Mouse (Mus musculus) forebrain, embryonic 16.5 days (tissue): ENCODE measurements at regions not wholly inside any gene's neighbourhood (a gene's known extent, or its start where the extent isn't known, plus 50 kb on each side); places are given as distances from the start of the nearest gene placed in this dataset.

Experiments
- ATAC-seq: fragments of 200-750 bp; cut with Nextera tagmentation; 2 replicates; pipeline ENCODE4 v1.8.0; 2017; ENCODE audit warnings: mild to moderate bottlenecking, moderate library complexity
- H3K27ac ChIP-seq: fragments of 300-500 bp; sonication (generic); 2 replicates; pipeline ENCODE4 v1.5.1; 2014; ENCODE audit warnings: low read length, control low read depth
- H3K27me3 ChIP-seq: fragments of 300-500 bp; sonication (generic); replicated peaks from 2 replicates; pipeline ENCODE4 v1.6.1; 2014; ENCODE audit warnings: low read length; ENCODE audit not compliant: control insufficient read depth, insufficient read depth
- H3K36me3 ChIP-seq: fragments of 300-500 bp; sonication (generic); 2 replicates; pipeline ENCODE4 v1.6.1; 2014; ENCODE audit not compliant: control insufficient read depth, insufficient read depth
- H3K4me1 ChIP-seq: fragments of 300-500 bp; sonication (generic); replicated peaks from 2 replicates; pipeline ENCODE4 v1.6.1; 2014; ENCODE audit warnings: low read length; ENCODE audit not compliant: control insufficient read depth, insufficient read depth
- H3K4me2 ChIP-seq: fragments of 300-500 bp; sonication (generic); 2 replicates; pipeline ENCODE4 v1.6.1; 2014; ENCODE audit warnings: mild to moderate bottlenecking, low read length, control low read depth
- H3K4me3 ChIP-seq: fragments of 300-500 bp; sonication (generic); replicated peaks from 2 replicates; pipeline ENCODE4 v1.5.1; 2014; ENCODE audit warnings: mild to moderate bottlenecking, low read length, control low read depth
- H3K9ac ChIP-seq: fragments of 300-500 bp; sonication (generic); replicated peaks from 2 replicates; pipeline ENCODE4 v1.6.1; 2014; ENCODE audit warnings: low read depth, low read length, control low read depth
- H3K9me3 ChIP-seq: fragments of 300-500 bp; sonication (generic); 2 replicates; pipeline ENCODE4 v1.6.1; 2016; ENCODE audit warnings: low read length; ENCODE audit not compliant: control insufficient read depth
- WGBS: fragments of 180-500 bp; shearing (Covaris S2); extraction: QIAGEN DNeasy Blood & Tissue Kit; methylation state at CpG from one replicate; pipeline ENCODE4 v1.1.7; 2014; 5-methylcytosine and 5-hydroxymethylcytosine counted together

DNA sequence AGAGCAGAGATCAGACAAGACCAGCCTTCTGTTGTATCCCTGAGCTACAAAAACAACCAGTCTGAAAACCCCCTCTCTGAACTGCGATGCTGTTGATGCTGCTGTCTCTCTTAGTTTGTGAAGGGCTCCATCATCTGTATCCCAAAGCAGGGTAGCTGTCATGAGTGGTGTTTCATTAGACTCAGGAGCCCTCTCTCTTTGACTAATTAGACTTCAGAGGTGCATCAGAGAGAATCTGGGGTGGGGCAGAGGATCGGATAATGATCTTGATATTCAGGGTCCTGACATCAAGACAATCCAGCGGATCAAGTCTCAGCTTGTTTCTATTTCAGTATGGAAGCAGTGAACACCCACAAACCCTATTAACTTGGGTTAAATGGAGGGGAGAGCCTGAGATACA lies 70.6 kb upstream of the Slc24a4 start:
- Histone ChIP-seq H3K4me3 (no peak overlapping the region), H3K9me3 (no peaks in the 10 kb centered on the region), H3K27ac (peak overlapping the region; percentile 17; the same call in 1 of the 2 replicates), H3K36me3 (no peaks in the 10 kb centered on the region), H3K4me2 (no peak overlapping the region), H3K27me3 (no peaks in the 10 kb centered on the region), H3K9ac (no peak overlapping the region), H3K4me1 (peaks cover 8% of the 10 kb centered on the region; the same call in 1 of the 2 replicates)
- ATAC-seq: peak; percentile 24; the same call in 1 of the 2 replicates
- WGBS: 5% methylated on average over 3 of the region's 3 CpGs

DNA sequence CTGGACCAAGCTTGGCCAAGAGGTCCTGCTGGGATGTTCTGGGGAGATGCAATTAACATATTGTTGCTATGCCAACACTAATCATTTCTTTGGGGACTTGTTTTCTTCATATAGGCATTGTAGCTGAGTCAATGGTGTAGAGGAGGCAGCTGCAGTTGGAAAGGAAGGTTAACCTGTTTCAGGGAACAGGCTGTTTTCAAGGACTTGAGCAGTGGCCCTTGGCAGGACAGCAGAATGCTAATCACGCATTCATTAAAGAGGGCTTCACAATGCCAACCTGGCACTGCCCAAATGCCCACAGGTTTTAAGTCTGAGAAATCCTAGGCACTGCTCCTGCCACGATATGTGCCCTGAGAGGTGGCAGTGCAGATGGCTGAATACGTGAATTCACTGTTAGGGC lies 70.1 kb upstream of the Slc24a4 start:
- Histone ChIP-seq H3K9ac (no peak overlapping the region), H3K27me3 (no peaks in the 10 kb centered on the region), H3K27ac (peak overlapping the region; percentile 17; the same call in 1 of the 2 replicates), H3K4me3 (no peak overlapping the region), H3K4me1 (peaks cover 8% of the 10 kb centered on the region; the same call in 1 of the 2 replicates), H3K9me3 (no peaks in the 10 kb centered on the region), H3K4me2 (no peak overlapping the region), H3K36me3 (no peaks in the 10 kb centered on the region)
- ATAC-seq: peak; percentile 88
- 10% methylated on average over 3 of the region's 3 CpGs for WGBS

DNA sequence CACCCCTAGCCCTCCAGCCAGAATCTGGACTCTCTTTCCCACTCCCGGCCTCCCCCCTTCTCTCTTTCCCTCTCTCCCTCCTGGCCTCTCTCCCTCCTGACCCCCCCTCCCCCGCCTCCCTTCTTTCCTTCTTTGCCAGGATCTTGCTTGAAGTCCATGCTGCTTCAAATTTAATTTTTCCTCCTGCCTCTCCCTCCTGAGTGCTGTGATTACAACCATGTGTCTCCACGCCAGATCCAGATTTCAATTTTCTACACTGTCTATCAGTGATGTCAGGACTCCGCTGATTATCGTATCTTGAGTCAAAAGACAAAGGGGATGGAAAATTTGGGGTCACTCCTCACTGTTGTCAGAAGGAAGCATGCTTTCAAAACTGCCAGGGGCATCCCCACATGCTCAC lies 67.4 kb upstream of the Slc24a4 start:
- no peak overlapping the region for H3K27ac ChIP-seq
- H3K4me1 ChIP-seq: peaks cover 13% of the 10 kb centered on the region; the same call in 1 of the 2 replicates
- 83% methylated on average over 5 of the region's 5 CpGs for WGBS
- H3K9me3 ChIP-seq: no peaks in the 10 kb centered on the region
- ATAC-seq: no peak
- no peak overlapping the region for H3K4me2 ChIP-seq
- H3K9ac ChIP-seq: no peak overlapping the region
- no peaks in the 10 kb centered on the region for H3K27me3 ChIP-seq
- no peak overlapping the region for H3K4me3 ChIP-seq
- H3K36me3 ChIP-seq: no peaks in the 10 kb centered on the region

DNA sequence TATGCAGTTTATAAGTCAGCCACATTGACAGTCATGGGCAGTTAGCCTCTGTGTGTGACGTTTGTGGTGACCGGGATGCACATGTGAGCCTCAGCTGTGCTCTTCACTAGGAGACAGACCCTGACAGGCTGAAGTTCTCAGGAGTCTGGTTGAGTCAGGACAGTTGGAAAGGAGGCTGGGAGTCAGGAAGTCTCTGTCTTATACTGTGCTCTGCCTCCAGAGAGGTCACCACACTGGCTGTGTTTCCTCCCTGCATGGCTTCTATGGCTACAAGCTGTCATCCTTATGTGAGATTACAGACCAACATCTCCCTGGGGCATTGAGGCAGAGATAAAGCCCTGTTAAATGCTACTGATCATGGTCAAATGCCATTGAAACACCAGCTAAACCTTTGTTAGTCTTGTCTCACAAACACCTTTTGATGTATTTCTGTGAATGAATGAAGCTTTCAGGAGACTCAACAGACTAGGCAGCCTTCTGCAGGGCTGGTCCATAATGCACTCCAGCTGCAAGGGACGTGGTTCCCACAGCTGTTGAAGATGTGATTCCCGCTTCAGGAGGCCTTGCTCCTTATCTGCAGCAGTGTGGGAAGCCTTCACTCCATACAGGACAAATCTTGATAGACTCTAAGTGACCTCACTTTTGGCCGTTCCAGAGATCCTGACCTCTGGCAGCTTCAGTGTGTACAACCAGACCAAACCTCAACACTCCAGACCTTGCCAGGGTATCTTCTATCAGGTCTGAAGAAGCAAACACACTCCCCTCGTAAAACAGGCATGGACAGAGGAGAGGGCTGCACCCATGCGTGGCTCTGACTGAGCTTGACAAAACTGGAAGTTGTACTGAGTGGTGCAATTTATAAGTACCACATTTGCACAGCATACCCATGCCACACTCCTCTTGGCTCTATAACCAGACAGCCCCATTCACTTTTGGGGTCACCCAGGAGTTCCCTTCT lies 66.6 kb upstream of the Slc24a4 start:
- H3K4me1 ChIP-seq: peaks cover 13% of the 10 kb centered on the region; the same call in 1 of the 2 replicates
- H3K4me3 ChIP-seq: no peak overlapping the region
- H3K9me3 ChIP-seq: no peaks in the 10 kb centered on the region
- WGBS: 79% methylated on average over 7 of the region's 7 CpGs
- no peak overlapping the region for H3K27ac ChIP-seq
- H3K4me2 ChIP-seq: no peak overlapping the region
- H3K9ac ChIP-seq: no peak overlapping the region
- H3K27me3 ChIP-seq: no peaks in the 10 kb centered on the region
- ATAC-seq: no peak
- no peaks in the 10 kb centered on the region for H3K36me3 ChIP-seq

DNA sequence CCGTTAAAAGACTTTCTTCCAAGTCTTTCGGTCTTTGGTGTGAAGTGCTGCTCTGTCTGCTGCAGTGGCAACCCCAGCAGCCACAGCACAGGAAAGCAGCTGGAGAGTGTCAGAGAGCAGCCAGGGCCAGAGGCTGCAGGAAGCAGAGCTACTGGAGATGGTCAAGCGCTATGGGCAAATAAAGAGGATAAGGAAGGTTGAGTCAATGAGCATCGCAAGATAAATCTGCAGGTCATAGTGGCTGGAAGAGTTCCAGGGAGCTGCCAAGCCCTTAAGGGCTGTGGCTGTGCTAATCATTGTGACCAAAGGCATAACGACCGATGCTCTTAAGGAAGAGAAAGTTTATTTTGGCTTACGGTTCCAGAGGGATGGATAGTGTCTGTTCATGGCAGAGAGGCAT lies 65.9 kb upstream of the Slc24a4 start:
- no peaks in the 10 kb centered on the region for H3K27me3 ChIP-seq
- no peak overlapping the region for H3K4me2 ChIP-seq
- peaks cover 13% of the 10 kb centered on the region; the same call in 1 of the 2 replicates for H3K4me1 ChIP-seq
- WGBS: 70% methylated on average over 7 of the region's 7 CpGs
- no peak overlapping the region for H3K9ac ChIP-seq
- no peaks in the 10 kb centered on the region for H3K36me3 ChIP-seq
- H3K4me3 ChIP-seq: no peak overlapping the region
- H3K27ac ChIP-seq: no peak overlapping the region
- no peaks in the 10 kb centered on the region for H3K9me3 ChIP-seq
- ATAC-seq: no peak

DNA sequence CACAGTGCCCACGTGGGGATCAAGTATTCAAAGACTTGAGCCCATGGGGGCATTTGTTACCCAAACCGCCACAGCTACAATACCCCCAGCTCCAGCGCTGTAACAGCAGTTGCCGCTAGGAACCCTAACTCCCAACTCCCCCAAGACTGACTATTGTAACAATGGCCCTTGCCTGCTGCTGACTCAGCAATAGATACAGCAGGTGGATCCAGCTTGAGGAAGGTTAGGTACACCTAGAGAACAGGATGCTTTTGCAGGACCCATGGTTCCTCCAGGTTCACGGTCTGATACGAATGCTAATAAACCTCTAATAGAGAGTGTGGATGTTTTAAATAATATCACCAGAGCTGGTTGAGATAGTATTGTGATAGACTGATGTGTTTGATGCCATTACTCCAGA lies 65.3 kb upstream of the Slc24a4 start:
- Histone ChIP-seq H3K4me2 (no peak overlapping the region), H3K27me3 (no peaks in the 10 kb centered on the region), H3K4me1 (peaks cover 10% of the 10 kb centered on the region; the same call in 1 of the 2 replicates), H3K36me3 (no peaks in the 10 kb centered on the region), H3K4me3 (no peak overlapping the region), H3K27ac (no peak overlapping the region), H3K9me3 (no peaks in the 10 kb centered on the region), H3K9ac (no peak overlapping the region)
- no peak for ATAC-seq
- 83% methylated on average over 6 of the region's 6 CpGs for WGBS

DNA sequence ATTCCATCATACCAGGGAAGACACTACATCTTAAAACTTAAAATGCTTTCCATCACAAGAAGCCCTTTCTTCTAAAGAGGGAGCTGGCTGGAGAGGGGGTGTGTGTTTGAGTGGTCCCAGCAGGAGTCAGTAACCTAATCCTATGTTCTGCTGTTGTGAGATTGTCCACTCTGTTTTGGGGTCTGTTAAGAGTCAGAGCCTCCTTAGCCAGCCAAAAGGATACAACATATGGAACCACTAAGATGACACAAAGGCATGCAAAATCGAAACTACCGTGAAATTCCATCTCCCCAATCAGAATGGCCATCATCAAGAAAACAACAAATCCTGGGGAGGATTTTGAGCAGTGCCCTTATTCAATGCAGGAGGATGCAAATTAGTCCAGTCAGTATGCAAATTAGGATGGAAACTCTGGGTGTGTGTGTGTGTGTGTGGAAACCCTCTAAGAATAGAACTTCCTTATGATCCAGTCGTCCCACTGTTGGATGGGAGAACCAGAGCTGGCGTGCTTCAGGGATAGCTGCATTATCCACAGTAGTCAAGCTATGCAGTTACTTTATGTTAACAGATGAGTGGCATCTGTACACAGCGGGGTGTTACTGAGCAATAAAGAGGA lies 63.7 kb upstream of the Slc24a4 start:
- H3K4me3 ChIP-seq: no peak overlapping the region
- H3K4me1 ChIP-seq: peaks cover 5% of the 10 kb centered on the region; the same call in 1 of the 2 replicates
- no peak overlapping the region for H3K9ac ChIP-seq
- H3K9me3 ChIP-seq: no peaks in the 10 kb centered on the region
- no peaks in the 10 kb centered on the region for H3K36me3 ChIP-seq
- H3K4me2 ChIP-seq: no peak overlapping the region
- H3K27me3 ChIP-seq: no peaks in the 10 kb centered on the region
- peak; percentile 45; the same call in 1 of the 2 replicates for ATAC-seq
- H3K27ac ChIP-seq: no peak overlapping the region
- 23% methylated on average over 5 of the region's 5 CpGs for WGBS

DNA sequence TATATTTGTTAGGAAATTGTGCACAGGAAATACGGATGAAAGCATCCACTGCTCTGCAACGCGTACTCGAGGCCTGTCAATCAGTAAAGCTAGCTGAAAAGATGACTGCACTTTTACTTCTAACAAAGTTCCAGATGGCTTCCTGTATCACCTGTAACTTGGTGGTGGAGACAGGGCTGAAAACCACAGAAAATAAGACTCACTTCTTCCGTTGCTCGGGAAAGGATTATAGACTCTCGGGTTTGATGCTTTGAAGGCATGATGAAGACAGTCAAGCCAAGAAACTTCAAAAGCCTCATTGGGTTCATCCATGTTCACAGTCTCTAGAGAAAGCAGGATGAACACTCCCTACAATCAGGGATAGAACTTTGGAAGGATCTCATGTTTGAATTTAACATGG lies 60.8 kb upstream of the Slc24a4 start:
- Histone ChIP-seq H3K4me2 (no peak overlapping the region), H3K27ac (no peak overlapping the region), H3K9me3 (no peaks in the 10 kb centered on the region), H3K4me1 (peaks cover 5% of the 10 kb centered on the region; the same call in 1 of the 2 replicates), H3K27me3 (no peaks in the 10 kb centered on the region), H3K9ac (no peak overlapping the region), H3K36me3 (no peaks in the 10 kb centered on the region), H3K4me3 (no peak overlapping the region)
- ATAC-seq: no peak
- WGBS: 94% methylated on average over 7 of the region's 7 CpGs

DNA sequence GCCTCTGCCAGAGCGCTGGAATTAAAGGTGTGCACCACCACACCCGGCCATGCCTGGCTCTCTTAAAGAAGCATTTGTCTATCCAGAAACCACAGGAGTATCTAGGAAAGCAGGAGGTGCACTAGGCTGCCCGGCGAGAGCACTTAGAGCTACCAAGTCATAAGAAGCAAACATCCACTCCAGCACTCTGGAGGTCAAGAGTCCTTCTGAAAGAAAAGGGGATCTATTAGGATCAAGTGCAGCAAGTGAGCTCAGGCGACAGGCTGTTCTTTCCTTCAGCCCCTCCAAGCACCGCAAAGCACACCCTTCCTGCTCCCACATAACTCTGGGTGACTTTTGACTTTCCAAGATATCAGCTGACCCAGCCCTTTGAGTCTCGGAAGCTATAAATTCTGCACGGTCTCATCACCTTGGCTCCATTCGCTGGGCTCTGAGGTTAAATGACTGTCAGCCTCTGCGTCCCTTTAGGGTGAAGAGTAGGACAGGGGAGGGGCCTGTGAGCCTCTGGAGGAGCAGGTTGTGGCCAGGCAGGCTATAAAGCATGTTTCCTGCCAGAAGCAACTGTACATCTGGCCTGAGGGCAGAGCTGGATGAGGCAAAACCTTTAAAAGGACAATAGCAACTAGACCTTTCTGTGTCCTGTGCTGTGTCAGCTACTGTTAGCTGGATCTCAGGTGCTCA lies 58.9 kb upstream of the Slc24a4 start:
- H3K27ac ChIP-seq: no peak overlapping the region
- no peaks in the 10 kb centered on the region for H3K36me3 ChIP-seq
- no peaks in the 10 kb centered on the region for H3K27me3 ChIP-seq
- no peak overlapping the region for H3K4me3 ChIP-seq
- WGBS: 80% methylated on average over 10 of the region's 10 CpGs
- H3K4me2 ChIP-seq: no peak overlapping the region
- no peak overlapping the region for H3K9ac ChIP-seq
- no peak for ATAC-seq
- no peaks in the 10 kb centered on the region for H3K9me3 ChIP-seq
- H3K4me1 ChIP-seq: peaks cover 4% of the 10 kb centered on the region; the same call in 1 of the 2 replicates
